Mouse (Mus musculus) embryonic fibroblast, embryonic 13.5 days (primary cell): ENCODE data around the gene Ophn1. TPM values are rescaled to one million over a fixed set of nuclear protein-coding genes. Genes with fewer than 3 reads are reported as not detected.

ENCODE experiments used
- H3K27ac ChIP-seq: 2 replicates; pipeline ENCODE4 v1.5.1; 2012; ENCODE audit warnings: low read length, control low read depth, inconsistent platforms; ENCODE audit not compliant: insufficient read depth
- H3K4me1 ChIP-seq: 2 replicates; pipeline ENCODE4 v1.6.1; 2011; ENCODE audit warnings: low read length; ENCODE audit not compliant: control insufficient read depth, insufficient read depth
- H3K4me3 ChIP-seq: 2 replicates; pipeline ENCODE4 v1.5.1; 2011; ENCODE audit warnings: mild to moderate bottlenecking, control low read depth, low read length; ENCODE audit not compliant: insufficient read depth
- CTCF ChIP-seq: IDR thresholded peaks from 2 replicates; pipeline ENCODE4 v1.5.1; 2011; ENCODE audit warnings: mild to moderate bottlenecking, control low read depth, low read length, moderate library complexity, borderline replicate concordance; ENCODE audit not compliant: insufficient read depth
- POLR2A ChIP-seq: IDR thresholded peaks from 2 replicates; pipeline ENCODE4 v1.6.1; 2011; ENCODE audit warnings: low read depth, mild to moderate bottlenecking, control low read depth, low read length, moderate library complexity
- polyA plus RNA-seq: library from polyadenylated mRNA; stranded (reverse); fragments of >200 nt; gene quantifications from 2 replicates; pipeline ENCODE4 v1.2.4, GENCODE M21; 2011; ENCODE audit warnings: low read depth; ENCODE audit not compliant: missing spikeins, insufficient read length

Ophn1 gene
- polyA plus RNA-seq, 1 experiment, result 9.6 TPM

DNA sequence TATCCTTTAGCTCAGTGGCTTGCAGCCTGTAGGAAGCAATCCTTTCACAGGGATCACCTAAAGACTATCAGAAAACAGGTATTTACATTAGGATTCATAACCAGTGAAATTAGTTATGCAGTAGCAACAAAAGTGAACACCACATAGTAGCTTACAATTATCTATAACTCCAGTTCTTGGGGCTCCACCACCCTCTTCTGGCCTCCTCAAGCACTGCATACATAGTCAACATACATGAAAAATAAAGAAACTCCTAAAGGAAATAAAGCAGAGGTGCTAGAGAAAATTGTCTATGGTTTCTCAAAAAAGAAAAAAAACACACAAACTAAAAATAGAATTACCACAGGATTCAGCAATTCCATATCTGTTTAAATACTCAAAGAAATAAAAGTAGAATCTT, 208.2 kb downstream of the Ophn1 start:
- no peaks in the 10 kb centered on the region for H3K4me1 ChIP-seq
- H3K4me3 ChIP-seq, result no peak overlapping the region
- TF ChIP-seq CTCF, result no peak
- no peak for TF ChIP-seq POLR2A
- H3K27ac ChIP-seq, result no peak overlapping the region

DNA sequence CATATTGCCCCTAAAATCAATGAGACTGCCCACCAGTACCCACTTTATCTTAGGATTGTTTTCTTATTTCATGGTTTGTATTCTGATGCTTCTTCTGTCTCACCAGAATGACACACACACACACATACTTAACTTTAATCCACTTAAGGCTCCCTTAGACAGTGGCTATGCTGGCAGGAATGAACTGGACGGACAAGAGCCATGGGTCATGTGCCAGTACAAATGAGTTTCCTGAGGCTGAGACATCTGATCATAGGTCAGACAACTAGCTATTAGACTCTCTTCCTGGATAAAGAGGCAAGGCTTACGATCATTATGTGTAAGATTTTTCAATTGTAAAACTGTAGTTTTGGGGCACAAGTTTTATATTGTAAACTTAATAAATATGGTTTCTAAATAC, 209.5 kb downstream of the Ophn1 start:
- Histone ChIP-seq H3K27ac (no peak overlapping the region), H3K4me3 (no peak overlapping the region), H3K4me1 (no peaks in the 10 kb centered on the region)
- TF ChIP-seq CTCF (no peak), POLR2A (no peak)

DNA sequence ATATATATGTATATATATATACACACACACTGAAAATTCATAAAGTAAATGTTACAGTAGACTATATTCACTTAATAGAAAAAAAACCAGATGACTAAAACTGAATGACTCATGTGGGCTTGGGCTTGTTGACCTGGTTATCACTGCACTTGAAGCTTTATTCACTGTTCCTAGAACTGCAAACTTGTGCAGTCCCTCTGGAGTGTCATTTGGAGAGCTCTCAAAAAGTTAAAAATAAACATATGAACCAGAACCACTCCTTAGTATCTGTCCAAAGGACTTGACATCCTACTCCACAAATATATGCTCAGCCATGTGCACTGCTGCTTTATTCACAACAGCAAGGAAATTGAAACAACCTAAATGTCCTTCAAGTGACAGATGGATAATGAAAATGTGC, 219.8 kb downstream of the Ophn1 start:
- no peak for TF ChIP-seq POLR2A
- no peak for TF ChIP-seq CTCF
- H3K4me1 ChIP-seq, result no peaks in the 10 kb centered on the region
- no peak overlapping the region for H3K27ac ChIP-seq
- no peak overlapping the region for H3K4me3 ChIP-seq

DNA sequence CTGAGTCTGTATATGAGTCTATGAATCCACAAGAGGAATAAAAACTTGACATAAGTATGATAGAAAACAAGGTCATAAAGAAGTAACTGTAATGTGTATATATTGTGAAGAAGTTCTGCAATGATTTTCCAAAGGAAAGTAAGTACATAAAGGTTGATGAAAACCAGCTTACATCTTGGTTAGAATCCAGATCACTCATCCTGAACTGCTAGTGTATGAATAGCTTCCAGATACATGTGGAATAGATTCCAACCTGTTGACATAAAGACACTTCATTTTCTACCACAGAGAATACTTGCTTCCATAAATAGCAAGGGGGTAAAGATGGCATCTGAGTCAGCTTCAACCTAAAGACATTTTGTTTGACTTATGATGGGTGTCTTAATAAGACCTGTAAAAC, 239.4 kb downstream of the Ophn1 start:
- H3K27ac ChIP-seq, result no peak overlapping the region
- no peak overlapping the region for H3K4me3 ChIP-seq
- no peaks in the 10 kb centered on the region for H3K4me1 ChIP-seq
- TF ChIP-seq POLR2A, result no peak
- no peak for TF ChIP-seq CTCF

DNA sequence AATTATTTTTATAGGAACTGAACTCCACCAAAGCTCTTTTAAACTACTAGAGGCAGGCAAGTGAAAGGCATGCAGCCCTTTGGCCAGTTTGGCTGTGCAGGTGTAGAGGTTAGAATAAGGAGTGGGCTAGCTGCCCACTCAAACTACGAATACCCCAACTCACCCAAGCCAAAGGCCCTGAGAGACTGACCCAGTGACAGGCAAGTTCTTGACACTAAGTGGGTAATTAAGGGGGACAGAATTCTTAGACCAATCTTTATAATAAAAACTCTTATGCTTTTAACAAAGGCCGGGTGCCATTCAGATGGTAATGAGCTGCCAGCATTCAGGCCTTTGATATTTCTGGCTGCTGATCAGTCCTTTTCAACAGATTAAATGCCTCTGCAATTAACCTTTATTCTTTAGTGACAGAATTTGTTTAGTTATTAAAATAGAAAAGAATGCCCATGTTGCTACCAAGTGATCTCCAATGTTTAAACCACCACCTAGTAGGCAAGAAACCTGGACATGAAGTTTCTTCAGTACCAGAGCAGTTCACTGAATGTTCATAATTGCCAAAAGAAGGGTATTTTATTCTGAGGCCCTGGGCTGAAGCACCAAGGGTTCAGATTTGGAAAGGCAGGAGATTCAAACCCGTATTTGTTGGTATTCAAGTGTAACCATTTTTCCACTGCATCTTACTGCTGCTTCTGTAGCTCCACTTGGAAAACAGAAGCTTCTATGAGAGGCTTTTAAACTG, 262.0 kb downstream of the Ophn1 start:
- no peaks in the 10 kb centered on the region for H3K4me1 ChIP-seq
- no peak for TF ChIP-seq POLR2A
- no peak for TF ChIP-seq CTCF
- H3K4me3 ChIP-seq, result no peak overlapping the region
- H3K27ac ChIP-seq, result no peak overlapping the region

DNA sequence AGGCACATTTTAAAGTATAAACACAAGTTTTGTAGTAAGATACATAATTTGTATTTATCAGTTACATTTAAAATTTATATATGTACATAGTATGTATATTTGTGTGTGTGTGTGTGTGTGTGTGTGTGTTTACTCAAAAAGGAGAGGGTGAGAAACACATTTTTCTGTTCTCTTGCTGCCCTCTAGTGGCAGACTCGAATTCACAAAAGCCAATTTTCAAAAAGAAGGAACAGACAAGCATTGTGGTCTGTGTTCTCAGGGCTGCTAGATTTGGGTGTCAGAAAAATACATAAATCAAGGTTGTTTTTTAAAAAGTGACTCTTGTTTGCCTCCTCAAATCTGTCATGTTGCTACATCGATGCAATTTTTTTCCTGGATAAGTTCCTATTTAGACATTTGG, 272.0 kb downstream of the Ophn1 start:
- H3K27ac ChIP-seq, result no peak overlapping the region
- no peaks in the 10 kb centered on the region for H3K4me1 ChIP-seq
- H3K4me3 ChIP-seq, result no peak overlapping the region
- TF ChIP-seq POLR2A (no peak), CTCF (no peak)

DNA sequence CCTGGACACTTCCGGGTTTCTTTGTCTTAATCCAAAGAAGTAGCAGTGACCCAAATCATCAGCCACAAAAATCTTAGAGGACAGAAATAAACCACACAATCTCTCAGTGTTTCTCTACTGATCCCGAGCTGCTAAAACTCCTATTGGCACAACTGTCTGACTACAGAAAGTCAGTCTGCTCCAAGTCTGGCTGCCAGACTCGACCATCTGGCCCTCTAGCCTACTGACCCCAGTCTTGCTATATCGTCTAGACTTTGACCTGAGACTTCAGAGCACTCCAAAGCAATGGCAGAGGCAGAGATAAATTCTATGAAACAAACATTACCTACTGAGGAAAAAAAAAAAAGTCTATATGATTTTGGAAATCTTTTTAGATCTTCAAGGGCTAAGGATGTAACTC, 273.4 kb downstream of the Ophn1 start:
- Histone ChIP-seq H3K4me3 (no peak overlapping the region), H3K4me1 (no peaks in the 10 kb centered on the region), H3K27ac (no peak overlapping the region)
- no peak for TF ChIP-seq POLR2A
- TF ChIP-seq CTCF, result no peak

DNA sequence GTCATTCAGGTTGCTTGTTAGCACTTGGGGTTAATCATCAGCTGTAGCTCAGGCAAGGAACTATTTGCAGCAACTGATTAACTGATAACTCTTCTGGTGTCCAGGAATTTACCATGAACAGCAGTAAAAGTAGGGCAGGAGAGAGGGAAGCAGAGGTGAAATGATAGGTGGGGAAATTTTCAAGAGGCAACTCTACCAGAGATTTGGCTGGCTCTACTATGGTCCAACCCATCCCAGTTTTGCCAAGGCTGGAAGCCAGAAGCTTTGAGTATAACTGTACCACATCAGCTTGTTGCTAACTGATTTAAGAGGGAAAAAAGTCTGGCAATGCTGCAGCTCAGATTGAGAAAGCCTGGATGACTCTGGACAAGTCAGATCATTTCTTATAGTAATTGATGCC, 316.6 kb downstream of the Ophn1 start:
- TF ChIP-seq POLR2A (no peak), CTCF (no peak)

DNA sequence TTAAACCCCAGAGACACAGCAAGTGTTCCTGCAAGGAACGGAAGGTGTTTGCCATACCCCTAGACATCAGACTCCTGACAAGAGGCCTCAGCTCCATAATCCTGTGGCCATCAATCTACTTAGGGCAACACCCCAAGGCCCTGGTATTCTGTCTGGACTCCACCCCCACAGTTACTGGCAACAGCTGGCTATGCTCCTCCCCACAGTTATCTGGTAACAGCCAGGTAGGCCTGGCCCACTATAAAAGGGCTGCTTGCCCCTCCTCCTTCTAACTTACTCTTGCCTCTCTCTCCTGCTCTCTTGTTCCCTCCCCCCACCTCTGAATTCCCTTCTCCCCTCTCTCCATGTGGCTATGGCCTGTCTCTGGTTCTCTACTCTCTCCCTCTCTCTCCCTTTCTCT, 344.4 kb downstream of the Ophn1 start:
- Histone ChIP-seq H3K27ac (no peak overlapping the region), H3K4me3 (no peak overlapping the region), H3K4me1 (no peaks in the 10 kb centered on the region)
- TF ChIP-seq CTCF (no peak), POLR2A (no peak)

More for the DNA sequence above, 316.6 kb downstream of the Ophn1 start:
- no peak overlapping the region for H3K4me3 ChIP-seq
- no peak overlapping the region for H3K27ac ChIP-seq
- H3K4me1 ChIP-seq, result no peaks in the 10 kb centered on the region

DNA sequence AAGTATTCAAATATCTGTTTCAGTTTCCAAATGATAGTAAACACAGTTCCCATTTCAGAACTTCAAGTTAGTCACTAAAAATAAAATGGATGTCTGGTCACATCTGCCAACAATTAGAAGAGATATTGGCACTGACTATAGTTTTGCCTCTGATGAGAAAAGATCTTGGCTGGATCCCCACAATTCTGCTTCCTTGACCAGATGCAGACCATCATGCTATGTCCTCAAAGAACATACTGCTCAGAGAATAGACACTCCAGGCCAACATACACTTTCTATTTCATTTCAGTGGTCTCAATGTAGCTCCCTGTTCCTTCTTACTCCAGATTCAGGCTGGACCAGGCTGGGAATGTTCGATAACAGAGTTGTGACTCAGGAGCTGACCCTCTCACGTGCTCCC, 375.5 kb downstream of the Ophn1 start:
- Histone ChIP-seq H3K4me1 (no peaks in the 10 kb centered on the region), H3K27ac (no peak overlapping the region), H3K4me3 (no peak overlapping the region)
- TF ChIP-seq CTCF (no peak), POLR2A (no peak)
